Mouse (Mus musculus) heart, postnatal 0 days (tissue): ENCODE results near the gene 6030408B16Rik. TPM values are rescaled to one million over a fixed set of nuclear protein-coding genes. Genes with fewer than 3 reads are reported as not detected.

Source experiments
- ATAC-seq: fragments of 200-750 bp; cut with Nextera tagmentation; 2 replicates; pipeline ENCODE4 v1.8.0; 2017; ENCODE audit warnings: low read depth, moderate number of reproducible peaks, moderate library complexity; ENCODE audit not compliant: insufficient read depth
- DNase-seq: peaks from one replicate; pipeline ENCODE4 v3.0.0-alpha.2; 2016; ENCODE audit warnings: low spot score
- H3K27ac ChIP-seq: fragments of 300-500 bp; sonication (generic); 2 replicates; pipeline ENCODE4 v1.5.1; 2014; ENCODE audit warnings: low read depth, mild to moderate bottlenecking
- H3K27me3 ChIP-seq: fragments of 300-500 bp; sonication (generic); 2 replicates; pipeline ENCODE4 v1.6.1; 2014; ENCODE audit warnings: low read length, mixed read lengths; ENCODE audit not compliant: control insufficient read depth, insufficient read depth
- H3K36me3 ChIP-seq: fragments of 300-500 bp; sonication (generic); replicated peaks from 2 replicates; pipeline ENCODE4 v1.6.1; 2014; ENCODE audit warnings: low read length, mixed read lengths; ENCODE audit not compliant: control insufficient read depth, insufficient read depth
- H3K4me1 ChIP-seq: fragments of 300-500 bp; sonication (generic); 2 replicates; pipeline ENCODE4 v1.6.1; 2014; ENCODE audit warnings: antibody characterized with exemption; ENCODE audit not compliant: control insufficient read depth, insufficient read depth
- H3K4me2 ChIP-seq: fragments of 300-500 bp; sonication (generic); 2 replicates; pipeline ENCODE4 v1.6.1; 2014; ENCODE audit warnings: low read depth, mild to moderate bottlenecking, low read length, moderate library complexity
- H3K4me3 ChIP-seq: fragments of 300-500 bp; sonication (generic); 2 replicates; pipeline ENCODE4 v1.5.1; 2014; ENCODE audit warnings: low read depth, low read length
- H3K9ac ChIP-seq: fragments of 300-500 bp; sonication (generic); replicated peaks from 2 replicates; pipeline ENCODE4 v1.6.1; 2014; ENCODE audit warnings: low read depth, low read length, mixed read lengths
- H3K9me3 ChIP-seq: fragments of 300-500 bp; sonication (generic); replicated peaks from 2 replicates; pipeline ENCODE4 v1.6.1; 2016; ENCODE audit warnings: low read length; ENCODE audit not compliant: control insufficient read depth
- CTCF ChIP-seq: IDR thresholded peaks from 2 replicates; pipeline ENCODE4 v1.5.1; 2016; ENCODE audit warnings: antibody characterized with exemption, control low read depth, low read depth
- EP300 ChIP-seq: IDR thresholded peaks from 2 replicates; pipeline ENCODE4 v1.6.1; 2016; ENCODE audit warnings: antibody characterized with exemption, low read depth
- WGBS: fragments of 180-500 bp; shearing (Covaris S2); extraction: QIAGEN DNeasy Blood & Tissue Kit; methylation state at CpG from one replicate; pipeline ENCODE4 v1.1.7; 2014; 5-methylcytosine and 5-hydroxymethylcytosine counted together
- polyA plus RNA-seq: library from polyadenylated mRNA; unstranded; fragments of >200 nt; fragmentation: Nextera tagmentation; extraction: Ambion mirVana; gene quantifications from 2 replicates; pipeline ENCODE4 v1.2.1, GENCODE M21; 2015
- total RNA-seq: library from RNA; depleted of rRNA; stranded (reverse); fragments of >200 nt; gene quantifications from 2 replicates; pipeline ENCODE4 v1.2.3, GENCODE M21; 2014; ENCODE audit warnings: low replicate concordance

Gene 6030408B16Rik
- total and polyA plus RNA-seq, 2 experiments from 2014 or later = 8.1 to 8.4 TPM

DNA sequence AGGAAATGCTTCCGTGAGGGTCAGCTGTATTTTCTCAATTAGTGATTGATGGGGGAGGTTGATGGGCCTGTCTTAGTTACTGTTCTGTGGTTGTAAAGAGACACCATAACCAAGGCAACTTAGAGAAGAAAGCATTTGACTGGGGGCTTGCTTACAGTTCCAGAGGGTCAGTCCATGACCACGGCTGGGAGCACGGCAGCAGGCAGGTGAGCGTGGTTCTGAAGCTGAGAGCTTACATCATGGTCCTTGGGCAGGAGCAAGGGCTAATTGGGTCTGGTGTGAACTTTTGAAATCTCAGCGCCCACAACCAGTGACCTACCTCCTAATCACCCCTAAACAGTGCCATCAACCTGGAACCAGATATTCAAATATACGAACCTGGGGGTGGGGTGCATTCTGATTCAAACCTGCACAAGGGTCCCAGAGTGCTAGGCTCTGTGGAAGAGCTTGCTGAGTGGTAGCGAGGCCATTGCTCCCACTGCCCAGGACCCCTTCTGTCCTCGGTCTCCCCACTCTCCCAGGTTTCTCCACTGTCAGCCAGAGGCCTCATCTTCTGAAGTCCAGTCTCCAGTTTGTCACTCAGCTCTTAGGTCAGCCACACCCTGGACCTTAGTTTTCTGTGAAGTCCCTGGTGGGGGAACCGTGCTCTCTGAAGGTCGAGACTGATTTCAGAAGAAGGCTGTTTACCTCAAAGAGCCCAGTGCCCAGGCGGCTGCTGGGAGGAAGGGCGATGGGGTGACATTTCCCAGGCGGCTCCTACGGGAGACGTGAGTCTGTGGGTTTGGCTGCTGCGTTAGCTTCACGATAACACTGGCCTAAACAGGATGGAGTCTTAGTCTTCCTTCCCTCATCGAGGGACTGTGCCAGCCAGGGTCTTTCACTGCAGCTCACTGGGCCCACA, 24.2 kb downstream of the 6030408B16Rik start:
- H3K4me3 ChIP-seq = no peak overlapping the region
- no peak overlapping the region for H3K9ac ChIP-seq
- DNase-seq = no peak
- H3K27ac ChIP-seq = peak overlapping the region; percentile 20; the same call in 1 of the 2 replicates
- 53% methylated on average over 18 of the region's 18 CpGs for WGBS
- TF ChIP-seq EP300 = no peak
- TF ChIP-seq CTCF = no peak
- no peaks in the 10 kb centered on the region for H3K27me3 ChIP-seq
- no peaks in the 10 kb centered on the region for H3K9me3 ChIP-seq
- H3K36me3 ChIP-seq = no peaks in the 10 kb centered on the region
- H3K4me2 ChIP-seq = no peak overlapping the region
- no peak for ATAC-seq
- peaks cover 17% of the 10 kb centered on the region; the same call in 1 of the 2 replicates for H3K4me1 ChIP-seq

DNA sequence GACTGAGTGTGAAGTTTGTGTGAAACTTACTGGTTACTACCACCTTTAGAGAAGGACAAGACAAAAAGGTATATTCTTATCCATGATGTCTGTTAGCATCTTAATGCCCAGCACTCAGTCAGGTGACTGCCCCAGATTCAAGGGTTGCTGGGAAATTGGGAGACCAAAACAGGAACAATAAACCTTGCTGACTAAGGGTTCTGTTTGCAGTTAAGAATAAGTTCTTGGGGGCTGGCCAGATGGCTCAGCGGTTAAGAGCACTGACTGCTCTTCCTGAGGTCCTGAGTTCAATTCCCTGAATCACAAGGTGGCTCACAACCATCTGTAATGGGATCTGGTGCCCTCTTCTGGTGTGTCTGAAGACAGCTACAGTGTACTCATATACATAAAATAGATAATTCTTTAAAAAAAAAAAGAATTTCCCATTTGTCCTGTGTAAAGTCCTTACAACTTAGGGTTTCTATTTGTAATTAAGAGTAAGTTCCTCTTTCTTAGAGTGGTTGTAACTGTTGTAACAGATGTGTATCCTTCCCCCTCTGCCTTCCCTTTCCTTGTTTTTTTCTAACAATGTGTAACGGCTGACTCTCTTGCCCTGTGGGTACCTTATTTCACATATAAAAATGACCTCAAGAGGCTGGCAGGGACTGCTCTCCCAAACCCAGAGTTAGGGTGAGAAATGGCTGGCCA, 24.9 kb downstream of the 6030408B16Rik start:
- Histone ChIP-seq H3K9me3 (no peaks in the 10 kb centered on the region), H3K4me1 (peaks cover 17% of the 10 kb centered on the region; the same call in 1 of the 2 replicates), H3K4me2 (no peak overlapping the region), H3K27ac (no peak overlapping the region), H3K9ac (no peak overlapping the region), H3K27me3 (no peaks in the 10 kb centered on the region), H3K36me3 (no peaks in the 10 kb centered on the region), H3K4me3 (no peak overlapping the region)
- TF ChIP-seq CTCF (no peak), EP300 (no peak)
- DNase-seq = no peak
- no peak for ATAC-seq
- 68% methylated on average over 2 of the region's 2 CpGs for WGBS

GRCm38 (mm10) chr15:101318889-101319765, 26.1 kb downstream of the 6030408B16Rik start:
- no peaks in the 10 kb centered on the region for H3K9me3 ChIP-seq
- TF ChIP-seq CTCF (no peak), EP300 (no peak)
- H3K4me3 ChIP-seq = no peak overlapping the region
- H3K36me3 ChIP-seq = no peaks in the 10 kb centered on the region
- peaks cover 17% of the 10 kb centered on the region; the same call in 1 of the 2 replicates for H3K4me1 ChIP-seq
- peak overlapping the region; percentile 70 for H3K27ac ChIP-seq
- no peak for ATAC-seq
- no peaks in the 10 kb centered on the region for H3K27me3 ChIP-seq
- no peak overlapping the region for H3K9ac ChIP-seq
- 55% methylated on average over 14 of the region's 14 CpGs for WGBS
- no peak for DNase-seq
- H3K4me2 ChIP-seq = no peak overlapping the region

- H3K9me3 ChIP-seq = no peaks in the 10 kb centered on the region
- TF ChIP-seq CTCF (no peak), EP300 (no peak)
- peak overlapping the region; percentile 70 for H3K27ac ChIP-seq
- no peak for DNase-seq
- no peak overlapping the region for H3K4me3 ChIP-seq
- H3K36me3 ChIP-seq = no peaks in the 10 kb centered on the region
- H3K27me3 ChIP-seq = no peaks in the 10 kb centered on the region
- no peak overlapping the region for H3K4me2 ChIP-seq
- no peak overlapping the region for H3K9ac ChIP-seq
- 59% methylated on average over 6 of the region's 6 CpGs for WGBS
- peaks cover 17% of the 10 kb centered on the region; the same call in 1 of the 2 replicates for H3K4me1 ChIP-seq
- ATAC-seq = no peak
Observed at GRCm38 (mm10) chr15:101320010-101320617, 27.1 kb downstream of the 6030408B16Rik start.
